10 mouse cellular contexts compared by ENCODE assay signal in genomic region chr3:130172764-130173163, GRCm38 (mm10). TPM values are rescaled to one million over a fixed set of nuclear protein-coding genes. Genes with fewer than 3 reads are reported as not detected.
A peak's percentile ranks its signal among the peaks of the same experiment; 100 is the strongest.
DNase-seq lines count a peak whose midpoint lies in the region; ATAC-seq lines count a peak whose summit lies in the region.
"Had no signal": no experiment of that assay in that cellular context is flagged by ENCODE, and none has a peak within 500 bp of the region (broad histone marks: within the 10 kb centered on the region; RNA-seq: fewer than 3 reads in every experiment).

No protein-coding gene starts in this region.

- H3K27ac ChIP-seq in midbrain, embryonic 11.5 days (ENCODE audit: low read depth, low read length): no peak overlapping the region
- H3K27ac ChIP-seq in midbrain, embryonic 10.5 days (replicated peaks): no peak overlapping the region
- no peak overlapping the region for H3K27ac ChIP-seq in hindbrain, embryonic 16.5 days (ENCODE audit: low read depth, low read length)
- H3K27ac ChIP-seq in midbrain, embryonic 16.5 days (ENCODE audit: low read length): no peak overlapping the region
- no peak overlapping the region for H3K27ac ChIP-seq in forebrain, embryonic 13.5 days

- no peaks in the 10 kb centered on the region for H3K9me3 ChIP-seq in midbrain, embryonic 11.5 days (ENCODE audit: control insufficient read depth, low read length)
- 0 out of 2 replicates have a peak, but pooled peaks cover 5% of the 10 kb centered on the region for H3K9me3 ChIP-seq in midbrain, embryonic 10.5 days (replicated peaks)
- H3K9me3 ChIP-seq in hindbrain, embryonic 16.5 days (ENCODE audit: control insufficient read depth, low read length): peaks cover 5% of the 10 kb centered on the region; the same call in 1 of the 2 replicates
- no peaks in the 10 kb centered on the region for H3K9me3 ChIP-seq in midbrain, embryonic 16.5 days (replicated peaks; ENCODE audit: control insufficient read depth, low read length, poor library complexity, severe bottlenecking)
- H3K9me3 ChIP-seq in forebrain, embryonic 13.5 days (replicated peaks): no peaks in the 10 kb centered on the region

- H3K4me2 ChIP-seq in midbrain, embryonic 11.5 days: no peak overlapping the region
- peak overlapping the region; percentile 38 for H3K4me2 ChIP-seq in hindbrain, embryonic 16.5 days (ENCODE audit: low read length)
- peak overlapping the region; percentile 17 for H3K4me2 ChIP-seq in midbrain, embryonic 16.5 days (ENCODE audit: low read length)
- H3K4me2 ChIP-seq in forebrain, embryonic 13.5 days: no peak overlapping the region

- H3K27me3 ChIP-seq in midbrain, embryonic 11.5 days (ENCODE audit: control insufficient read depth, insufficient read depth, low read length): no peaks in the 10 kb centered on the region
- H3K27me3 ChIP-seq in midbrain, embryonic 10.5 days (ENCODE audit: low read depth, poor library complexity, severe bottlenecking): no peaks in the 10 kb centered on the region
- no peaks in the 10 kb centered on the region; the same call in 1 of the 2 replicates for H3K27me3 ChIP-seq in hindbrain, embryonic 16.5 days (replicated peaks; ENCODE audit: control insufficient read depth, insufficient read depth, low read length)
- no peaks in the 10 kb centered on the region for H3K27me3 ChIP-seq in midbrain, embryonic 16.5 days (ENCODE audit: control insufficient read depth, insufficient read depth, low read depth, low read length)
- no peaks in the 10 kb centered on the region; the same call in 1 of the 2 replicates for H3K27me3 ChIP-seq in forebrain, embryonic 13.5 days

- H3K4me1 ChIP-seq in midbrain, embryonic 11.5 days (ENCODE audit: control insufficient read depth, insufficient read depth, low read length): no peaks in the 10 kb centered on the region
- peaks cover 5% of the 10 kb centered on the region for H3K4me1 ChIP-seq in midbrain, embryonic 10.5 days
- no peaks in the 10 kb centered on the region for H3K4me1 ChIP-seq in hindbrain, embryonic 16.5 days (ENCODE audit: control insufficient read depth, insufficient read depth, low read depth, low read length)
- no peaks in the 10 kb centered on the region for H3K4me1 ChIP-seq in midbrain, embryonic 16.5 days (ENCODE audit: control insufficient read depth, insufficient read depth, low read length)
- H3K4me1 ChIP-seq in forebrain, embryonic 13.5 days: no peaks in the 10 kb centered on the region

- H3K36me3 ChIP-seq in midbrain, embryonic 11.5 days (ENCODE audit: control insufficient read depth, insufficient read depth, low read length): no peaks in the 10 kb centered on the region
- no peaks in the 10 kb centered on the region for H3K36me3 ChIP-seq in midbrain, embryonic 10.5 days
- H3K36me3 ChIP-seq in hindbrain, embryonic 16.5 days (ENCODE audit: control insufficient read depth, insufficient read depth, low read length): no peaks in the 10 kb centered on the region
- H3K36me3 ChIP-seq in midbrain, embryonic 16.5 days (ENCODE audit: control insufficient read depth, insufficient read depth, low read length): no peaks in the 10 kb centered on the region
- H3K36me3 ChIP-seq in forebrain, embryonic 13.5 days (ENCODE audit: poor library complexity, severe bottlenecking): no peaks in the 10 kb centered on the region

- H3K4me3 ChIP-seq in midbrain, embryonic 11.5 days (ENCODE audit: low read depth, low read length): no peak overlapping the region
- no peak overlapping the region for H3K4me3 ChIP-seq in midbrain, embryonic 10.5 days
- peak overlapping the region; percentile 19 for H3K4me3 ChIP-seq in hindbrain, embryonic 16.5 days (ENCODE audit: low read length)
- 0 out of 2 replicates have a peak overlapping the region, but pooled peaks have one; percentile 13 for H3K4me3 ChIP-seq in midbrain, embryonic 16.5 days (ENCODE audit: low read depth, low read length)
- no peak overlapping the region for H3K4me3 ChIP-seq in forebrain, embryonic 13.5 days

- 93% methylated on average over 17 of the region's 17 CpGs for WGBS in midbrain, embryonic 11.5 days
- 86% methylated on average over 17 of the region's 17 CpGs for WGBS in midbrain, embryonic 10.5 days
- 66% methylated on average over 17 of the region's 17 CpGs for whole genome bisulfite sequencing in hindbrain, embryonic 16.5 days
- WGBS in midbrain, embryonic 16.5 days: 78% methylated on average over 17 of the region's 17 CpGs
- WGBS in forebrain, embryonic 13.5 days: 87% methylated on average over 17 of the region's 17 CpGs

- no peak overlapping the region for H3K9ac ChIP-seq in midbrain, embryonic 11.5 days (ENCODE audit: low read length)
- H3K9ac ChIP-seq in hindbrain, embryonic 16.5 days (ENCODE audit: low read depth, low read length): no peak overlapping the region
- no peak overlapping the region for H3K9ac ChIP-seq in midbrain, embryonic 16.5 days (ENCODE audit: low read depth, low read length)
- no peak overlapping the region for H3K9ac ChIP-seq in forebrain, embryonic 13.5 days

- no peak for ATAC-seq in midbrain, embryonic 11.5 days (ENCODE audit: low FRiP score)
- no peak for ATAC-seq in hindbrain, embryonic 16.5 days
- ATAC-seq in midbrain, embryonic 16.5 days: 0 out of 2 replicates have a peak, but pooled peaks have one; percentile 21
- no peak for ATAC-seq in forebrain, embryonic 13.5 days
- ATAC-seq: activated CD4-positive, CD25-positive, alpha-beta regulatory T cell, adult 4 months had no signal

- DNase-seq in midbrain, embryonic 11.5 days (ENCODE audit: low spot score, missing footprints): peak; percentile 12
- no peak for DNase-seq in midbrain, embryonic 10.5 days (ENCODE audit: low spot score)
- peak; percentile 16 for DNase-seq in heart, adult 8-10 months (ENCODE audit: low spot score)
- DNase-seq in thymus, postnatal 36 days: no peak
- no peak for DNase-seq in MN1 (ENCODE audit: low spot score)
- DNase-seq: cerebellum, adult 8-10 months had no signal

RNA-seq across cellular contexts. Expression of gene Col25a1, which starts 41.5 kb away (rescaled TPM):
- 3.0 and 3.5 TPM in 2 replicates for polyA plus RNA-seq in midbrain, embryonic 11.5 days (2014; fragmentation: Nextera tagmentation; extraction: Ambion mirVana)
- polyA plus RNA-seq in midbrain, embryonic 10.5 days (2016; fragmentation: Nextera tagmentation; extraction: Ambion mirVana): 1.5 and 2.4 TPM in 2 replicates
- total RNA-seq in heart, adult 8-10 months (2022): under 1 TPM; 0.20 to 0.34 (median 0.23) TPM
- 4.8 and 5.0 TPM in 2 replicates for polyA plus RNA-seq in hindbrain, embryonic 16.5 days (2015; fragmentation: Nextera tagmentation; extraction: Ambion mirVana)
- 13.9 and 15.1 TPM in 2 replicates for polyA plus RNA-seq in midbrain, embryonic 16.5 days (2015; fragmentation: Nextera tagmentation; extraction: Ambion mirVana)
- 2.2 and 2.8 TPM in 2 replicates for polyA plus RNA-seq in forebrain, embryonic 13.5 days (2015; fragmentation: Nextera tagmentation; extraction: Ambion mirVana)

Comparison
In these comparisons a context has a peak if more than half of its experiments do, and no peak if none do; other contexts are left out.
1. DNase-seq: peak in midbrain, embryonic 11.5 days (single experiment) and heart, adult 8-10 months (single experiment); none in midbrain, embryonic 10.5 days (single experiment), thymus, postnatal 36 days (0 of 2) and MN1 (single experiment).
2. H3K4me2 ChIP-seq: peak in hindbrain, embryonic 16.5 days (single experiment) and midbrain, embryonic 16.5 days (single experiment); none in midbrain, embryonic 11.5 days (single experiment) and forebrain, embryonic 13.5 days (single experiment).
3. H3K4me3 ChIP-seq: peak in hindbrain, embryonic 16.5 days (single experiment) and midbrain, embryonic 16.5 days (single experiment); none in midbrain, embryonic 11.5 days (single experiment), midbrain, embryonic 10.5 days (single experiment) and forebrain, embryonic 13.5 days (single experiment).